Mouse (Mus musculus): ENCODE measurements around the gene Prl7a1. TPM values are rescaled to one million over a fixed set of nuclear protein-coding genes. Genes with fewer than 3 reads are reported as not detected.

The Prl7a1 gene
- not detected in 2 replicates for total RNA-seq (2021)
- long read RNA-seq, experiment 1: 0 reads
- long read RNA-seq, experiment 2: 0 reads

- DNase-seq: no peak
Measured at GRCm38 (mm10) chr13:27642393-27642792, at the start of gene Prl7a1. Gene Prl7a1, minus strand, starts transcription at chr13:27642493.

GRCm38 (mm10) chr13:27667936-27668335 is 25.6 kb upstream of the Prl7a1 start, which contains the start of gene Prl7a2:
Gene Prl7a2, minus strand, starts transcription at chr13:27668036.
- DNase-seq: no peak

GRCm38 (mm10) chr13:27660747-27661146 is 18.5 kb upstream of the Prl7a1 start:
- no peak for DNase-seq

GRCm38 (mm10) chr13:27610482-27610881 is 31.8 kb downstream of the Prl7a1 start, which contains the start of gene Prl7b1:
Gene Prl7b1, minus strand, starts transcription at chr13:27610582.
- no peak for DNase-seq

Other genes starting within 250 kb of the Prl7a1 start
- gene Prl8a6, start 203.8 kb downstream of the Prl7a1 start, total RNA-seq (2021): not detected in 2 replicates
- gene Prl8a8, start 129.3 kb downstream of the Prl7a1 start, total RNA-seq (2021): not detected in 2 replicates
- not detected in 2 replicates for gene Prl8a9, start 77.9 kb downstream of the Prl7a1 start, total RNA-seq (2021)
- not detected in 2 replicates for gene Prl8a1, start 60.3 kb downstream of the Prl7a1 start, total RNA-seq (2021)
- not detected in 2 replicates for gene Prl7b1, start 31.9 kb downstream of the Prl7a1 start, total RNA-seq (2021)
- gene Prl7a2, start 25.5 kb upstream of the Prl7a1 start, total RNA-seq (2021): not detected in 2 replicates
- not detected in 2 replicates for gene Prl7d1, start 74.2 kb upstream of the Prl7a1 start, total RNA-seq (2021)
- gene Prl7c1, start 138.3 kb upstream of the Prl7a1 start, total RNA-seq (2021): not detected in 2 replicates
- not detected in 2 replicates for gene Prl2a1, start 159.2 kb upstream of the Prl7a1 start, total RNA-seq (2021)
- not detected in 2 replicates for gene Prl2c1, start 206.8 kb upstream of the Prl7a1 start, total RNA-seq (2021)